ENCODE assay signal across 16 mouse cellular contexts in genomic region chr9:90380099-90380498, GRCm38 (mm10).
"Had no signal": no experiment of that assay in that cellular context is flagged by ENCODE, and none has a peak within 500 bp of the region (broad histone marks: within the 10 kb centered on the region; RNA-seq: fewer than 3 reads in every experiment).

No protein-coding gene starts in this region.

- H3K4me3 ChIP-seq: neural tube, embryonic 13.5 days; neural tube, embryonic 15.5 days; stomach, embryonic 15.5 days had no signal

- H3K4me1 ChIP-seq: neural tube, embryonic 13.5 days; neural tube, embryonic 15.5 days; stomach, embryonic 15.5 days had no signal

- H3K9ac ChIP-seq: neural tube, embryonic 13.5 days; neural tube, embryonic 15.5 days; stomach, embryonic 15.5 days had no signal

- H3K36me3 ChIP-seq: neural tube, embryonic 13.5 days; neural tube, embryonic 15.5 days; stomach, embryonic 15.5 days had no signal

- H3K9me3 ChIP-seq: neural tube, embryonic 13.5 days; neural tube, embryonic 15.5 days; stomach, embryonic 15.5 days had no signal

- H3K4me2 ChIP-seq: neural tube, embryonic 13.5 days; neural tube, embryonic 15.5 days; stomach, embryonic 15.5 days had no signal

- H3K27ac ChIP-seq: neural tube, embryonic 13.5 days; neural tube, embryonic 15.5 days; stomach, embryonic 15.5 days; stomach, postnatal 0 days had no signal

- H3K27me3 ChIP-seq: neural tube, embryonic 13.5 days; neural tube, embryonic 15.5 days; stomach, embryonic 15.5 days had no signal

- DNase-seq: retina, postnatal 1 day; right cerebral cortex, adult 18-20 months; right cerebral cortex, postnatal 14 days; right cerebral cortex, postnatal 25 days; right cerebral cortex, postnatal 4 days; spleen, adult 18-20 months; thymus, adult 18-20 months; thymus, adult 2 months; thymus, postnatal 14 days; thymus, postnatal 25 days; thymus, postnatal 36 days; thymus, postnatal 4 days had no signal
